16 mouse cellular contexts compared by ENCODE assay signal in the genomic region with DNA sequence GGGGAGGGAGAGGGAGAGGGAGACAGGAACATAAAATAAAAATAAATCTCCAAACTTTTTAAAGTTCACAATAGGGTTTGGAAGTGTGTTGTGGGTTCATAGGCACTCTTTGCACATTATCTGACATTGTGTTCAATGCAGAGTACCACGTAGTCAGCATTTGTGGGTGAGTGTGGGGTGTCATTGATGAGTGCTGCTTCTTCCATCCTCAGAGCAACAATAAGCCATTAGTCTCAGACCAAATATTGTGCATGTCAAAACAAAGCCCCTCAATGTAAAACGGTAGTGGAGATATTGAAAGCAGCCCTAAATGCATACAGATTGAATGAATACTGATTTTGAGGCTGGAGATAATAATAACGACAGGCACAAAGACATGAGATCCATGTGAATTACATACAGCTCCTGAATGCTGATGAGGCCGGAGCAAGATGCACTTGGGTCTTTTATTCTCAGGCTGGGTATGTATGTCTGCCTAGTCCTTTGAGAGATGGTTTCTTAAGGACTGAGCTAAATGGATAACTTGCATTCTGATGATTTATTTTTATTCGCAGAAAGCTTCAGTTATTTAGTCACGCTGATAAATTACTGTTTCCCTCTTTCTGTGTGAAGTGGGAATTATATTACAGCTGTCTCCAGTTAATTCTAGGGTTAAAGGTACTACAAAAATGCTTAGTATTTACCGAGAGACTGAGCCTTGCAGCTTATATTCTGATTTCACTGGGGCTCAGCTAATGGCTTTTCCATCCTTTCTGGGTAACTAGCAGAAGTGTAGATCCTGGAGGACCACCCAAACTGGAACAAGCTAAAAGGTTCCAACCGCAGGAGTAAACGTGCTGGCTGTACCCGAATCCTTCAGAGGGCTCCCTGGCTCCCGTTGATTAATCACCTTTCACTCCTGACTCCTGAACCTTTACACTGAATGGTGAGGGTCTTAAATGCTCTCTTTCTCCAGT.
A peak's percentile ranks its signal among the peaks of the same experiment; 100 is the strongest.
DNase-seq lines count a peak whose midpoint lies in the region; ATAC-seq lines count a peak whose summit lies in the region.
"Had no signal": no experiment of that assay in that cellular context is flagged by ENCODE, and none has a peak within 500 bp of the region (broad histone marks: within the 10 kb centered on the region; RNA-seq: fewer than 3 reads in every experiment).

No protein-coding gene starts in this region.

- no peaks in the 10 kb centered on the region for H3K36me3 ChIP-seq in kidney, embryonic 14.5 days (ENCODE audit: control insufficient read depth, insufficient read depth, low read length)
- H3K36me3 ChIP-seq in kidney, embryonic 15.5 days, result no peaks in the 10 kb centered on the region
- H3K36me3 ChIP-seq in embryonic facial prominence, embryonic 11.5 days (replicated peaks; ENCODE audit: control insufficient read depth, insufficient read depth, low read depth, low read length), result no peaks in the 10 kb centered on the region
- no peaks in the 10 kb centered on the region for H3K36me3 ChIP-seq in midbrain, embryonic 16.5 days (ENCODE audit: control insufficient read depth, insufficient read depth, low read length)
- H3K36me3 ChIP-seq: liver, embryonic 12.5 days; stomach, embryonic 15.5 days had no signal

- WGBS in kidney, embryonic 14.5 days, result 37% methylated on average over 11 of the region's 11 CpGs
- 40% methylated on average over 11 of the region's 11 CpGs for WGBS in kidney, embryonic 15.5 days
- 37% methylated on average over 11 of the region's 11 CpGs for WGBS in embryonic facial prominence, embryonic 11.5 days
- WGBS in midbrain, embryonic 16.5 days, result 30% methylated on average over 11 of the region's 11 CpGs

- H3K27me3 ChIP-seq in kidney, embryonic 14.5 days (ENCODE audit: control insufficient read depth, insufficient read depth, low read length), result no peaks in the 10 kb centered on the region
- H3K27me3 ChIP-seq in kidney, embryonic 15.5 days, result no peaks in the 10 kb centered on the region
- H3K27me3 ChIP-seq in embryonic facial prominence, embryonic 11.5 days (ENCODE audit: control insufficient read depth, insufficient read depth, low read length), result no peaks in the 10 kb centered on the region
- H3K27me3 ChIP-seq in midbrain, embryonic 16.5 days (ENCODE audit: control insufficient read depth, insufficient read depth, low read depth, low read length), result no peaks in the 10 kb centered on the region
- H3K27me3 ChIP-seq: liver, embryonic 12.5 days; stomach, embryonic 15.5 days had no signal

- H3K27ac ChIP-seq in kidney, embryonic 14.5 days (ENCODE audit: low read depth, low read length), result 0 out of 2 replicates have a peak overlapping the region, but pooled peaks have one; percentile 12
- no peak overlapping the region for H3K27ac ChIP-seq in kidney, embryonic 15.5 days
- H3K27ac ChIP-seq in embryonic facial prominence, embryonic 11.5 days (replicated peaks; ENCODE audit: low read depth, low read length), result 0 out of 2 replicates have a peak overlapping the region, but pooled peaks have one; percentile 14
- H3K27ac ChIP-seq in midbrain, embryonic 16.5 days (ENCODE audit: low read length), result peak overlapping the region; percentile 1; the same call in 1 of the 2 replicates
- H3K27ac ChIP-seq: liver, embryonic 12.5 days; stomach, embryonic 15.5 days had no signal

- DNase-seq in embryonic facial prominence, embryonic 11.5 days (ENCODE audit: low spot score), result peak; percentile 28
- peak; percentile 62 for DNase-seq in forelimb bud, embryonic 11.5 days (ENCODE audit: low read depth, low spot score)
- no peak for DNase-seq in layer of hippocampus, adult 11-12 months (ENCODE audit: low spot score)
- no peak for DNase-seq in thymus, postnatal 10 days (ENCODE audit: low spot score in 2 of 2)
- no peak for DNase-seq in Muller cell, postnatal 12 days (ENCODE audit: inconsistent ontology term)
- DNase-seq: cerebellum, adult 9-11 months; heart, postnatal 4 days; kidney, adult 9 months; lung, postnatal 14 days; right cerebral cortex, postnatal 4 days had no signal

- H3K4me2 ChIP-seq in kidney, embryonic 14.5 days (replicated peaks; ENCODE audit: low read depth, low read length), result no peak overlapping the region
- H3K4me2 ChIP-seq in kidney, embryonic 15.5 days, result no peak overlapping the region
- no peak overlapping the region for H3K4me2 ChIP-seq in embryonic facial prominence, embryonic 11.5 days (ENCODE audit: low read depth, low read length)
- H3K4me2 ChIP-seq in midbrain, embryonic 16.5 days (ENCODE audit: low read length), result no peak overlapping the region
- H3K4me2 ChIP-seq: liver, embryonic 12.5 days; stomach, embryonic 15.5 days had no signal

- no peaks in the 10 kb centered on the region for H3K4me1 ChIP-seq in kidney, embryonic 14.5 days (ENCODE audit: control insufficient read depth, insufficient read depth, low read length)
- peaks cover 7% of the 10 kb centered on the region; the same call in 1 of the 2 replicates for H3K4me1 ChIP-seq in kidney, embryonic 15.5 days
- H3K4me1 ChIP-seq in embryonic facial prominence, embryonic 11.5 days (ENCODE audit: control insufficient read depth, insufficient read depth, low read length), result no peaks in the 10 kb centered on the region
- peaks cover 3% of the 10 kb centered on the region; the same call in 1 of the 2 replicates for H3K4me1 ChIP-seq in midbrain, embryonic 16.5 days (ENCODE audit: control insufficient read depth, insufficient read depth, low read length)
- H3K4me1 ChIP-seq: liver, embryonic 12.5 days; stomach, embryonic 15.5 days had no signal

- ATAC-seq in kidney, embryonic 14.5 days (ENCODE audit: low FRiP score, low TSS enrichment), result 0 out of 2 replicates have a peak, but pooled peaks have one; percentile 43
- no peak for ATAC-seq in kidney, embryonic 15.5 days (replicated peaks; ENCODE audit: low FRiP score)
- ATAC-seq in embryonic facial prominence, embryonic 11.5 days (replicated peaks; ENCODE audit: insufficient number of reproducible peaks, low FRiP score, low TSS enrichment, low read depth), result no peak
- no peak for ATAC-seq in midbrain, embryonic 16.5 days
- ATAC-seq: activated CD4-positive, CD25-positive, alpha-beta regulatory T cell, adult 4 months; liver, embryonic 12.5 days had no signal

- H3K9ac ChIP-seq in kidney, embryonic 14.5 days (ENCODE audit: low read depth, low read length), result no peak overlapping the region
- no peak overlapping the region for H3K9ac ChIP-seq in kidney, embryonic 15.5 days
- H3K9ac ChIP-seq in embryonic facial prominence, embryonic 11.5 days (replicated peaks; ENCODE audit: low read length), result no peak overlapping the region
- H3K9ac ChIP-seq in midbrain, embryonic 16.5 days (ENCODE audit: low read depth, low read length), result no peak overlapping the region
- H3K9ac ChIP-seq: liver, embryonic 12.5 days; stomach, embryonic 15.5 days had no signal

- H3K4me3 ChIP-seq in kidney, embryonic 14.5 days (ENCODE audit: low read length), result no peak overlapping the region
- H3K4me3 ChIP-seq in kidney, embryonic 15.5 days (replicated peaks), result no peak overlapping the region
- H3K4me3 ChIP-seq in embryonic facial prominence, embryonic 11.5 days (ENCODE audit: low read depth, low read length), result no peak overlapping the region
- H3K4me3 ChIP-seq in midbrain, embryonic 16.5 days (ENCODE audit: low read depth, low read length), result no peak overlapping the region
- H3K4me3 ChIP-seq: liver, embryonic 12.5 days; stomach, embryonic 15.5 days had no signal

- H3K9me3 ChIP-seq in kidney, embryonic 14.5 days (ENCODE audit: control insufficient read depth, low read length), result no peaks in the 10 kb centered on the region
- no peaks in the 10 kb centered on the region for H3K9me3 ChIP-seq in kidney, embryonic 15.5 days (replicated peaks)
- H3K9me3 ChIP-seq in embryonic facial prominence, embryonic 11.5 days (replicated peaks; ENCODE audit: control insufficient read depth, low read length), result no peaks in the 10 kb centered on the region
- H3K9me3 ChIP-seq in midbrain, embryonic 16.5 days (replicated peaks; ENCODE audit: control insufficient read depth, low read length, poor library complexity, severe bottlenecking), result no peaks in the 10 kb centered on the region
- H3K9me3 ChIP-seq: liver, embryonic 12.5 days; stomach, embryonic 15.5 days had no signal

Comparison
In these comparisons a context has a peak if more than half of its experiments do, and no peak if none do; other contexts are left out.
1. DNase-seq: peak in embryonic facial prominence, embryonic 11.5 days (single experiment) and forelimb bud, embryonic 11.5 days (single experiment); none in layer of hippocampus, adult 11-12 months (single experiment), thymus, postnatal 10 days (0 of 2) and Muller cell, postnatal 12 days (single experiment).